Mouse (Mus musculus) neutrophil, adult 5-6 weeks (primary cell): ENCODE data around the gene Zswim3. TPM values are rescaled to one million over a fixed set of nuclear protein-coding genes. Genes with fewer than 3 reads are reported as not detected.
A peak's percentile ranks its signal among the peaks of the same experiment; 100 is the strongest.

Source experiments
- ATAC-seq: fragments of 151-379, 151-347 bp; 2 replicates; pipeline ENCODE4 v1.8.0; 2017; ENCODE audit warnings: mild to moderate bottlenecking, moderate TSS enrichment; ENCODE audit not compliant: insufficient number of reproducible peaks, poor library complexity, low FRiP score, severe bottlenecking; ENCODE audit errors: extremely low read depth
- total RNA-seq: library from RNA; stranded (forward); fragments of 200-1000 nt; gene quantifications from 2 replicates; pipeline ENCODE4 v1.2.3, GENCODE M21; 2017

Gene Zswim3
- total RNA-seq, 1 experiment from 2014 or later = 3.8 TPM

DNA sequence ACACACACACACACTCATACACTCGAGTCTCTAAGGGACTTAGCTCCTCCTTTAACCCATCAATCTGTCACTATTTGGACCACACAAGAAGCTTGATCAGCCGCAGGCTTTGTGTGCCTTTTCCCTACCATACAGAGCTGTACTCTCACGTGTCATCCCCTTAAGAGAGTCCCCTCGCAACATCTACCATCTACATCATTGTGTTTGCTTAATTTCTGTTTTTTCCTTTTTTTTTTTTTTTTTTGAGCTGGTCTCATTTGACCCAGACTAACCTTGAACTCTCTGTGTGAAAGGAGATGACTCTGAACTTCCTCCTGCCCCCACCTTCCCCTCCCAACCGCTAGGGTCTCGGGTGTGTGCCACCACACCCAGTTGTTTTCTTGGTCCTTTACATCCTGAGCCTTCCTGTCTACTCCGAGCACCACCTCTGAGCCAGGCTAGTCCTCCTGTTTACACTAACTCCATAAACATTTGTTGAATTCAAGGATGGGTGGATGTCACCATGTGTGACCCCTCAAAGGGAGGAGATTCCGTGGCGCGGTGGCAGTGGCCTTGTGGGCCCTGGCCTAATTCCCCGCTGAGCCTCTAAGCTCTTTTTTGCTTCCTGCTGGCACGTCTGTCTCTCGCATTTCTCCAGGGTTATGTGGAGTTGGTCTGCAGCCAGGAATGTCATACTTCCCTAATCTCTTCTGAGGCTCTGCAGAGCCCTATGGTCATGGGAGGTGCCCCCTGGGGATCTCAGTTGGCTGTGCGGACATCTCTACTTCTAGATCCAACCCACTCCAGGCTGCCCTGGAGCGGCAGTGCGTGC, 62.0 kb downstream of the Zswim3 start:
- ATAC-seq = peak; percentile 54

DNA sequence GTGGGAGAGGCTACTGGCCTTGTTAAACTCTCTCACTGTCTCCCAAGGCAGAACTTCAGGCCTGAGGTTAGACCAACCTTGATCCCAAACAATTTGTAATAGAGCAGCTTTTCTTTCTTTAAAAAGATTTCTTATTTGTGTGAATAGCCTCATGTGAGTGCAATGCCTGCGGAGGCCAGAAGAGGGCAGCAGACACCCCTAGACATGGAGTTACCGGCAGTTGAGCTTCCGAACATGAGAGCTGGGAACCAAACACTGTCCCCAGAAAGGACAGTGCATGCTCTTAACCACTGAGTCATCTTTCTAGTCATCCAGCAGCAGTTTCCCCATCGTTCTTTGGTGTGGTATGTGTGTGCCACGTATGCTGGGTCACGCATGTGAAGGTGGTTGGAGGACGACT, 62.7 kb downstream of the Zswim3 start:
- ATAC-seq = no peak

- ATAC-seq = peak; percentile 88
These were observed 63.6 kb downstream of the Zswim3 start for GRCm38 (mm10) chr2:164868491-164868890.

Other genes starting within 250 kb of the Zswim3 start
- not detected in 2 replicates for gene Wfdc2, start 242.7 kb upstream of the Zswim3 start, total RNA-seq
- not detected in 2 replicates for gene Spint3, start 231.6 kb upstream of the Zswim3 start, total RNA-seq
- gene Wfdc6a, start 219.7 kb upstream of the Zswim3 start, total RNA-seq = not detected in 2 replicates
- gene Eppin, start 211.5 kb upstream of the Zswim3 start, total RNA-seq = not detected in 2 replicates
- gene Wfdc6b, start 191.6 kb upstream of the Zswim3 start, total RNA-seq = not detected in 2 replicates
- gene Wfdc8, start 191.5 kb upstream of the Zswim3 start, total RNA-seq = not detected in 2 replicates
- gene Wfdc16, start 166.3 kb upstream of the Zswim3 start, total RNA-seq = not detected in 2 replicates
- not detected in 2 replicates for gene Wfdc10, start 149.1 kb upstream of the Zswim3 start, total RNA-seq
- gene Wfdc9, start 148.5 kb upstream of the Zswim3 start, total RNA-seq = not detected in 2 replicates
- gene Wfdc11, start 131.0 kb upstream of the Zswim3 start, total RNA-seq = not detected in 2 replicates
- not detected in 2 replicates for gene Wfdc13, start 120.0 kb upstream of the Zswim3 start, total RNA-seq
- not detected in 2 replicates for gene Spint4, start 106.6 kb upstream of the Zswim3 start, total RNA-seq
- gene Spint5, start 89.8 kb upstream of the Zswim3 start, total RNA-seq = not detected in 2 replicates
- gene Wfdc3, start 59.2 kb upstream of the Zswim3 start, total RNA-seq = 0.58 TPM in 1 of 2 replicates, not detected in the other
- 20.0 and 26.7 TPM in 2 replicates for gene Dnttip1, start 59.1 kb upstream of the Zswim3 start, total RNA-seq
- 2.8 and 3.7 TPM in 2 replicates for gene Ube2c, start 35.2 kb upstream of the Zswim3 start, total RNA-seq
- gene Tnnc2, start 25.1 kb upstream of the Zswim3 start, total RNA-seq = not detected in 2 replicates
- 1.6 and 2.6 TPM in 2 replicates for gene Snx21, start 19.3 kb upstream of the Zswim3 start, total RNA-seq
- 35.4 and 39.3 TPM in 2 replicates for gene Acot8, start 216 bp upstream of the Zswim3 start, total RNA-seq
- gene Zswim1, start 17.6 kb downstream of the Zswim3 start, total RNA-seq = 1.8 and 2.9 TPM in 2 replicates
- not detected in 2 replicates for gene Spata25, start 23.4 kb downstream of the Zswim3 start, total RNA-seq
- gene Ctsa, start 27.8 kb downstream of the Zswim3 start, total RNA-seq = 314 and 340 TPM in 2 replicates
- 1.4 and 4.1 TPM in 2 replicates for gene Neurl2, start 28.4 kb downstream of the Zswim3 start, total RNA-seq
- 8.0 and 11.2 TPM in 2 replicates for gene Pltp, start 52.6 kb downstream of the Zswim3 start, total RNA-seq
- 59.3 and 66.9 TPM in 2 replicates for gene Pcif1, start 74.2 kb downstream of the Zswim3 start, total RNA-seq
- 28.2 and 30.4 TPM in 2 replicates for gene Zfp335, start 106.7 kb downstream of the Zswim3 start, total RNA-seq
- gene Mmp9, start 135.7 kb downstream of the Zswim3 start, total RNA-seq = 611 and 622 TPM in 2 replicates
- gene Slc12a5, start 155.7 kb downstream of the Zswim3 start, total RNA-seq = 0.98 and 1.7 TPM in 2 replicates
- 43.1 and 51.1 TPM in 2 replicates for gene Ncoa5, start 229.8 kb downstream of the Zswim3 start, total RNA-seq